Mouse (Mus musculus): ENCODE measurements at regions not wholly inside any gene's neighbourhood (a gene's known extent, or its start where the extent isn't known, plus 50 kb on each side); places are given as distances from the start of the nearest gene placed in this dataset.
"Not testable (repeated sequence)": the region's sequence is repeated elsewhere in the genome, so short reads cannot be mapped to it uniquely, and the experiment has no call there.

DNA sequence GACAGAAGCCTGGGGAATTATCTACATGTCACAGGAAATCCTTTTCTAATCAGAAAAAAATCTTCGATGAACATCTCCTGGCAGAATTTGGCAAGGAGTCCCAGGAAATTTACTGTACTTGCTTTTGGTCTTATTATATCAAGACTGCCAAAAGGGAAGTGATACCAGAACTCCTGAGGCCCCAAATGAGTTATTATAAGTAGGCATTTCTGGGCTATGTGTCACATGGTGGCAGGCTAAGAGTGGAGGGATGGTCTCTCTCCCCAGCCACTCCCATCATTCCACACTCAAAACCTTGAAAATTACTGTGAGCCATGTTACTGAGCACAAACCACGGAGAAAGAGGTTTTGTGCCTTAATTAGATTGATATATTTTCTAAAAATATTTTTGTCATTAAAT lies 94.0 kb upstream of the Cdk6 start:
- DNase-seq (ENCODE audit: low spot score) = no peak

DNA sequence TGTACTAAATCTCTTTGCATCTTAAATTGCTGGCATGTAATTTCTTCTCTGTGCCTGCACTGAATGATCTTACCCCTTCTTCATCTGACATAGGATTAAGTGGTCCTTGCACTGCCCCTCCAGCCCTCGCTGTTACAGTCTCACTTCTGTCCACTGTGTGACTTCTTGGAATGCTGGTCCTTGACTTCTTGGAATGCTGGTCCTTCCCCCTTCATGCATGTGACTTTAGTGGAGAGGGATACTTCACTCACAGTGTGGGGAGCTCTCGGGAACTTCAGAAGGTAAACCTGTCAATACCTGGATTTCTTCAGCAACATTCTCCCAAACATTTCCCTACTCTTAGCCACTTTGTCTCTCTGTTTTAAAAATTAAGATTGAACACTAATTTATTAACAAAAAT lies 91.0 kb upstream of the Cdk6 start:
- no peak for DNase-seq (ENCODE audit: low spot score)

DNA sequence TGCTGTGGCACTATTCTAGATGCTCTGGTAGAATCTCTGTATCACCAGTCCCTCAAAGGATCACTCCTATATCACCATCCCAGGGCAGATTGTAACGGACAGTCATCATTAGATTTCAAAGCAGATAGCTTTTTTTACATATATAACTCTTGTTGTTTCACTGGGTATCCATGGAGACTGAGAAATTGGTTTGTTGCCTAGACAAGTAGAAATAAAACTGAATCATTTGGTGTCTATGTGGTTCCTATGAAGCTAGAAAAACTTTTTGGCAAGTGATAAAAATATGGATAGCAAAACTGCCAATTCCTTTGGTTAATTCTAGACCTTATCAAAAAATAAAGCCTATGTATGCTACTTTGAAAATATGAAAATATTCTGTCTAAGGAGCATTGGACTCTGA lies 81.0 kb upstream of the Cdk6 start:
- no peak for DNase-seq (ENCODE audit: low spot score)

DNA sequence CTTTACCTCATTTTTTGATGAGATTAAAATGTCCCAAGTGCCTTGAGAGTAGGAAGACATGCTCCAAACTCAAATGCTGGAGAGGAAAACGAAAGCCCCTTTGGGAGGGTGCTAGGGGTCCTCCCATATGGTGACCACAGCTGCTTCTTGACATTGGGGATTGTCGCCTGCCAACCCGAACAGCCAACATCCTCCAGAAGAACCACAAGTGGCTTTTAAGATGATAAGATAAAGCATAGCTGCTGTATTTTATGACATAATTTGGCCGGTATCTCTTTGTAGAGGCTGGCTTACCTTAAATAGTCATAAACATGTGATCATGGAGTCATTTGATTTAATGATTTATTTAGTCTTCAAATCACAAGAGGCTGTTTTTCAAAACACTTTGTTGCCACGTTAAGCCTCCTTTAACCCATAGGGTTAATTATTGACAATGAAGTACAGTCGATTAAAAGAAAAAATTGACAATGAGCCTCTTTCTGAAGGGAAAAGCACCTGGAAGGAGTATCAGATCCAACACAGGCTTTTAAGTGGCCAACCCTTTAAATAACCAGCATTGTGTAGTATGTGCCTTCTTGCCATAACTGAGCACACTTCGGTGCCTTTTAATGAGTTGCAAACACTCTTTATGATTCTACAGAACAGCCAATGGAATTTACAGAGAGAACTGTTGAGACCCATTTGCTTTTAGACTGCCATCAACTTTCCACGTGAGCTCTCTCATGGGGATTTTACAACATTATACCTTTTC lies 76.1 kb upstream of the Cdk6 start:
- DNase-seq (ENCODE audit: low spot score) = not testable (repeated sequence)

DNA sequence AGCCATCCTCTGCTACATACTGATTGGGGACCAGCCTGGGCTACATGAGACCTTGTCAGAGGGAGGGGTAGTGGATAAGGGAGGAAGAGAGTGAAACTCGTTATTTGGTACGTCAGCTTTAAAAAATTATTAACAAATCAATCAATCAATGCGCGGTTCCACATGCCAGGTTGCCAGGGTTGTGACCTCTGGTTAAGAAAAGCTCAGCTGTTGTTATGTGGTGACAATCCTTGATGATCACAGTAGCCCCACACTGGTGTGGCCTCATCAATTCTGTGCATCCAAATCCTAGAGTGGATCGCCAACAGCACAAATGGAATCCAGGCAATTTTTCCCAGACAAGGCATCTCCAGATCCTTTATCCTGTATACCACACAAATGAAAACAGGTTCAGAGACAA lies 74.3 kb upstream of the Cdk6 start:
- DNase-seq (ENCODE audit: low spot score) = no peak

DNA sequence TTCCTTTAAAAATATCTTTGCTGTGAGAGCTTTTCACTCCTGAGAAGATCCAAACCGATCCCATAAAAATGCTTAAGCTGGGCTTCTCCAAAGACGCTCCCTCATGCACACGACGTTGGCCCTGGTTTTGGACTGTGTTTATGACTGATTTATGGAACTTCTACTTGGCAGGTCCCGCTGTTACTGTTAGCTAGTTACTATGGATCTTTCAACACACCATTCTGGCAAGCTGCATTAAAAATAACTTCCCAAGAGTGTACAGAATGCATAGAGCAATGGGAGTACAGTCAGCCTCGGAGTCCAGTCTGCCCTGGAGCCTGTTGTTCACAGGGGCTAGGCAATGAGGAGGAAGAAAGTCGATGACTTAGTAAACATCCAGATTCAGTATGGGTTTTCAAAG lies 71.5 kb upstream of the Cdk6 start:
- DNase-seq (ENCODE audit: low spot score) = no peak

DNA sequence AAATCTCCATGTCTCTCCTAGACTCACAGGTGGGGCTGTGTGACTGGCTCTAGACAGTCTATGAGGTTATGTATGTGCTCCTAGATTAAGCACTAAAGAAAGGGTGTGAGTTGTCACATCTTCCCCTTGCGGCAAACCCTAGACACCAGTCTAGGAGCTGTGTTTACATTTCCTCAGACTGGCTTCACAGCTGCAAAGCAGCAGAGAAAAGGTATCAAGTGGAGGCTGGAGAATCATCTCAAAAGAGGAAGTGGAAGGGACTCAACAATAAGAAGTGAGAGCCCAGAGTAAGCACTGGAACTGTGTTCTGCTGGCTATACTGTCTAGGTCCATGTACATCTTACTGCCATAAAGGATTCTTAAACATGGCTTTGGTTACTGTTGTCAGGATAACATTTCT lies 68.1 kb upstream of the Cdk6 start:
- not testable (repeated sequence) for DNase-seq (ENCODE audit: low spot score)

DNA sequence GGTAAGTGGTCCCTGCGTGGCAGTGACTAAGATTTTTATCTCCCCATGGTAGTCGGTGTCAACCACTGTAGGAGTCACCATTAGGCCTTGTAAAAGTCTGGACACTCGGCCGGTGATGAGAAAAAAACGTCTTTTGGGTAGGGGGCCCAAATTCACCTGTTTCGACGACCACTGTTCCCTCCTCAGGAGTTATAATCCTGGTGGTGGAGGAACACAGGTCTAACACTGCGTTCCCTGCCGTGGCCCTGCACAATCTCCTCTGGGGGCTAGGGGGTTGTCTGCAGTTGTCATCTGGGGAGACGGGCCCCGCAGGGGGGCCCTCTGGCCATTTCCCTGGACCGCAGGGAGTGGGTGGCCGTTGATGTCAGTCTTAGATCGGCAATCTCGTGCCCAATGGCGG lies 64.0 kb upstream of the Cdk6 start:
- not testable (repeated sequence) for DNase-seq (ENCODE audit: low spot score)

DNA sequence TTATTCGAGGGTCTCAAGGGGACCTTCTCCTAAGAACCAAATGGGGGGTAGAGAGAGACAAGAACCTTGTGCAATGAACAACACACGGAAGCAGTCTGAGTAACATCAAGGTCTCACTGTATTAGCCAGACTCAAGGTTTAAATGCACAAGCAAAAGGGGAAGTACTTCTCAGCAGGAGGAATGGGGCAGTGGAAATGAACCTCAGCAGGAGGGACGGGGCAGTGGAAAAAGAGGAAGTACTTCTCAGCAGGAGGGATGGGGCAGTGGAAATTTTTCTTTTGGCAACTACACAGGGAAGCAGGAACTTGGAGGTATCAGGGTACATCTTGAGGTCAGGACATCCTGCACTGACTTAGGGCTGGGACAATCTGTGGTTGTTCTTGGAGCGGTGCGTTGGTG lies 62.3 kb upstream of the Cdk6 start:
- not testable (repeated sequence) for DNase-seq (ENCODE audit: low spot score)

DNA sequence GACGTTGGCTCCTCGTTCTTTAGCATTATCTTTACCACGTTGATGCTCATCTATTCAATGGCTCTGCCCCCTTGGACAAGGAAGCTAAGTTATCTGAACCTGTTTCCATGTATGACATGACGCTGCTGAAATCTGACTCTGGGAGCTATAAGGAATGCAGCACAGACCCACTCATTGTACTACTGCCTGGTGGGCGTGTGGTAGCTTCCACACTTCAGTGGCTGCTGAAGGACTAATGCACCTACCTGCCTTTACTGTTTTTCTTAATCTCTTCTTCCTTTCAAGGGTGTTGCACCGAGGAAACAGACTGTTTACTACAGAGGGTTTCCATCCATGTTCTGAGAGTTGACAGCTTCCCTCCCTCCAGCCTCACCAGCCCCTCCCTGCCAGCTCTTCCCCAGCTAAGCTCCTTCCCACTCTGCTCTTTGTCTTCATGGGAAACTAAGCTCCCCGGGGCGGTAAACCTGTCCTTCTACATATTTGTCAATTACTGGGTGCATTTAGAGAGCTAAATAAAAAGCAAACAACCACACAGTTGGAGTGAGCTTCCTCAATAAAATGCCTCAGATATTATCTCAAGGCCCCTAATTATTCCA lies 59.3 kb upstream of the Cdk6 start:
- DNase-seq (ENCODE audit: low spot score) = not testable (repeated sequence)

DNA sequence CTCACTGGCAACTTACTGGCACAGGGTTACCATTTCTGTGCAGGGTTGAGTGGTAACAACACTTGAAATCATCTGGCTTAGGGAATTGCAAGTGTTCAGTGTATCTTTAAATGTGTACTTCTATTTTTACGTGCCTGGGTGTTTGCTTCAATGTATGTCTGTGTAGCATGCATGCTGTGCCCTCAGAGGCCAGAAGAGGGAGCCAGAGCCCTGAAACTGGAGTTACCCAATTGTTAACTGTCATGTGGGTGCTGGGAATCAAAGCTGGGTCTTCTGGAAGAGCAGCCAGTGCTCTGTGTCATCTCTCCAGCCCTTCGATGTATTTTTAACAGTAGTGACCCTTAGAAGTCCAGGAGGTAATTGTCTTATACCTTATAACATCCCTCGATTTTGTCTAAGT lies 58.2 kb upstream of the Cdk6 start:
- DNase-seq (ENCODE audit: low spot score) = no peak

DNA sequence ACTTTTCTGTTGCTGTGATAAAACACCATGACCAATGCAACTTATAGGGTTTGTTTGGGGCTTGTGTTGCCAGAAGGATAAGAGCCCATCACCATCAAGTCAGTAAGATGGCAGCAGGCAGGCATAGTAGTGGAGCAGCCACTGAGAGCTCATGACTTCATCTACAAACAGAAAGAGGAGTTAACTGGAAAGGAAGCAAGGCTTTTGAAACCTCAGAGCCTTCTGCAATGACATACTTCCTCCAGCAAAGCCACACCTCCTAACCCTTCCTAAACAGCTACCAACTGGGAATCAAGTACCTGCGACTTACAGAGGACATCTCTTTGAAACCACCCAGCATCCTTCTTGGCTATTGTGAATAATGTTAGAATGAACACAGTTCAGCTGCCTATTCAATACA lies 57.0 kb upstream of the Cdk6 start:
- not testable (repeated sequence) for DNase-seq (ENCODE audit: low spot score)

DNA sequence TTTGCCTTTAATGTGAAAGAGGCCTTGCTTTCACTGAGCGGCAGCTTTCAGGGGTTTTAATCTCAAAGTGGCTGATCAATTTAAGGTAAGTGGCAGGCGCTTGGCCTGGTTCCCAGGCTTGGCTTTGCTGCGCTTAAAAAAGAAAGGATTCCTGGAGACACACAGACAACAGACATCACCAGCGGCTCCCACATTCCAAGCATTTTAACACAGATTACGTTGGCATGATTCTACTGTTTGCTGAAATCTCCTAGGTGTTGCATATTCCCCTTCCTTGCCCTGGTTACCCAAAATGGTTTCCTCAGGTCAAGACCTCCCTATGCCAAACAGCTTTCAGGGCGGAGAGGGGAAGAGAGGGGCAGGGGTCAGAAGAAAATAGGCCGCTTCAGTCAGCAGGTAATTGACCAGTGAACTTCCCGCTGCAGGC lies 51.3 kb upstream of the Cdk6 start:
- not testable (repeated sequence) for DNase-seq (ENCODE audit: low spot score)

Measured in testis, postnatal 14 days (tissue).